ENCODE assay signal across 8 mouse cellular contexts in genomic region chr11:40733339-40734174, GRCm38 (mm10). TPM values are rescaled to one million over a fixed set of nuclear protein-coding genes. Genes with fewer than 3 reads are reported as not detected.
A peak's percentile ranks its signal among the peaks of the same experiment; 100 is the strongest.
DNase-seq lines count a peak whose midpoint lies in the region; ATAC-seq and TF ChIP-seq lines count a peak whose summit lies in the region.

Gene Hmmr, minus strand, starts transcription at chr11:40733422.
Gene Nudcd2, plus strand, starts transcription at chr11:40733667.

- under 1% methylated on average over 52 of the region's 52 CpGs for WGBS in embryonic facial prominence, embryonic 13.5 days
- WGBS in kidney, adult 2 months, result under 1% methylated on average over 52 of the region's 52 CpGs
- under 1% methylated on average over 52 of the region's 52 CpGs for whole genome bisulfite sequencing in limb, embryonic 12.5 days
- under 1% methylated on average over 52 of the region's 52 CpGs for WGBS in midbrain, embryonic 15.5 days
- WGBS in spleen, adult 2 months, result under 1% methylated on average over 52 of the region's 52 CpGs

- H3K27me3 ChIP-seq in embryonic facial prominence, embryonic 13.5 days, result no peaks in the 10 kb centered on the region
- no peaks in the 10 kb centered on the region for H3K27me3 ChIP-seq in kidney, adult 2 months (replicated peaks; ENCODE audit: control insufficient read depth, insufficient read depth, low read length)
- H3K27me3 ChIP-seq in limb, embryonic 12.5 days, result no peaks in the 10 kb centered on the region
- H3K27me3 ChIP-seq in midbrain, embryonic 15.5 days (replicated peaks), result no peaks in the 10 kb centered on the region
- H3K27me3 ChIP-seq in spleen, adult 2 months (ENCODE audit: control insufficient read depth, insufficient read depth, low read length), result no peaks in the 10 kb centered on the region

- peak within 1 kb of the TSS; percentile 88 for H3K27ac ChIP-seq in embryonic facial prominence, embryonic 13.5 days
- H3K27ac ChIP-seq in kidney, adult 2 months (ENCODE audit: insufficient read depth, low read depth, low read length), result peak within 1 kb of the TSS; percentile 71; the same call in 1 of the 2 replicates
- H3K27ac ChIP-seq in limb, embryonic 12.5 days, result peak within 1 kb of the TSS; percentile 92
- H3K27ac ChIP-seq in midbrain, embryonic 15.5 days, result peak within 1 kb of the TSS; percentile 77
- peak within 1 kb of the TSS; percentile 68 for H3K27ac ChIP-seq in spleen, adult 2 months (ENCODE audit: insufficient read depth, low read length)

- DNase-seq in 3134 (ENCODE audit: extremely low read depth, insufficient read length, low spot score), result peak; percentile 85
- DNase-seq in adrenal gland, postnatal 36 days, result peak; percentile 89 to 90
- DNase-seq in heart, adult 18-20 months, result peak; percentile 94 to 97
- peak; percentile 98 for DNase-seq in kidney, adult 2 months
- peak; percentile 86 to 95 for DNase-seq in spleen, adult 2 months (ENCODE audit: low read depth in 1 of 2, low spot score in 2 of 2)

- peak; percentile 26 for TF ChIP-seq POLR2A in kidney, adult 2 months (IDR thresholded peaks at IDR 0.05; ENCODE audit: low read depth, low read length)
- peak; percentile 26; the same call in 1 of the 2 replicates for TF ChIP-seq POLR2A in spleen, adult 2 months (IDR thresholded peaks at IDR 0.05; ENCODE audit: low read depth, low read length)

- no peak for TF ChIP-seq CTCF in kidney, adult 2 months (conservative IDR thresholded peaks at IDR 0.05; ENCODE audit: insufficient read depth, insufficient read length, low read depth, low read length)
- TF ChIP-seq CTCF in spleen, adult 2 months (IDR thresholded peaks at IDR 0.05; ENCODE audit: extremely low read depth, insufficient read depth, insufficient read length, insufficient replicate concordance), result no peak

- peak within 1 kb of the TSS; percentile 94 for H3K4me3 ChIP-seq in embryonic facial prominence, embryonic 13.5 days
- H3K4me3 ChIP-seq in kidney, adult 2 months (ENCODE audit: insufficient read depth, low read depth, low read length), result peak within 1 kb of the TSS; percentile 65
- H3K4me3 ChIP-seq in limb, embryonic 12.5 days (replicated peaks), result peak within 1 kb of the TSS; percentile 86
- peak within 1 kb of the TSS; percentile 65 for H3K4me3 ChIP-seq in midbrain, embryonic 15.5 days
- peak within 1 kb of the TSS; percentile 84 for H3K4me3 ChIP-seq in spleen, adult 2 months (ENCODE audit: extremely low read depth, insufficient read depth, insufficient read length)

- peak; percentile 100 for ATAC-seq in embryonic facial prominence, embryonic 13.5 days (ENCODE audit: insufficient number of reproducible peaks, insufficient read depth, low FRiP score, low TSS enrichment, low read depth)
- ATAC-seq in limb, embryonic 12.5 days (ENCODE audit: insufficient number of reproducible peaks, insufficient read depth, low FRiP score, low TSS enrichment, low read depth), result peak; percentile 98
- ATAC-seq in midbrain, embryonic 15.5 days (replicated peaks), result peak; percentile 99

- peak within 1 kb of the TSS; percentile 79 for H3K4me2 ChIP-seq in embryonic facial prominence, embryonic 13.5 days
- peak within 1 kb of the TSS; percentile 85 for H3K4me2 ChIP-seq in limb, embryonic 12.5 days
- H3K4me2 ChIP-seq in midbrain, embryonic 15.5 days, result peak within 1 kb of the TSS; percentile 79

- peak within 1 kb of the TSS; percentile 94 for H3K9ac ChIP-seq in embryonic facial prominence, embryonic 13.5 days
- H3K9ac ChIP-seq in limb, embryonic 12.5 days (replicated peaks), result peak within 1 kb of the TSS; percentile 95
- peak within 1 kb of the TSS; percentile 75 for H3K9ac ChIP-seq in midbrain, embryonic 15.5 days

- peaks cover 30% of the 10 kb centered on the region for H3K36me3 ChIP-seq in embryonic facial prominence, embryonic 13.5 days
- H3K36me3 ChIP-seq in kidney, adult 2 months (ENCODE audit: control insufficient read depth, insufficient read depth, low read length), result peaks cover 2% of the 10 kb centered on the region
- H3K36me3 ChIP-seq in limb, embryonic 12.5 days, result peaks cover 34% of the 10 kb centered on the region
- H3K36me3 ChIP-seq in midbrain, embryonic 15.5 days (replicated peaks), result peaks cover 11% of the 10 kb centered on the region; the same call in 1 of the 2 replicates
- H3K36me3 ChIP-seq in spleen, adult 2 months (ENCODE audit: control insufficient read depth, insufficient read depth, low read length), result peaks cover 8% of the 10 kb centered on the region

- H3K4me1 ChIP-seq in embryonic facial prominence, embryonic 13.5 days, result peaks cover 27% of the 10 kb centered on the region
- no peaks in the 10 kb centered on the region for H3K4me1 ChIP-seq in kidney, adult 2 months (ENCODE audit: control insufficient read depth, insufficient read depth, low read length)
- peaks cover 24% of the 10 kb centered on the region for H3K4me1 ChIP-seq in limb, embryonic 12.5 days (replicated peaks)
- H3K4me1 ChIP-seq in midbrain, embryonic 15.5 days, result peaks cover 30% of the 10 kb centered on the region
- peaks cover 3% of the 10 kb centered on the region; the same call in 1 of the 2 replicates for H3K4me1 ChIP-seq in spleen, adult 2 months (ENCODE audit: control insufficient read depth, insufficient read depth, insufficient read length)

- H3K9me3 ChIP-seq in embryonic facial prominence, embryonic 13.5 days, result no peaks in the 10 kb centered on the region
- no peaks in the 10 kb centered on the region for H3K9me3 ChIP-seq in limb, embryonic 12.5 days
- H3K9me3 ChIP-seq in midbrain, embryonic 15.5 days, result no peaks in the 10 kb centered on the region

RNA-seq across cellular contexts. Expression of gene Hmmr, which starts in this region (rescaled TPM):
- total RNA-seq in adrenal gland, postnatal 36 days (2021), result 1 to 10 TPM; 2.4 to 2.5 TPM
- polyA plus RNA-seq in embryonic facial prominence, embryonic 13.5 days (2015; fragmentation: Nextera tagmentation; extraction: Ambion mirVana), result 49.7 and 52.0 TPM in 2 replicates
- under 1 TPM; 0.25 to 0.49 TPM for total RNA-seq in heart, adult 18-20 months (2021)
- 0.31 and 0.35 TPM in 2 replicates for polyA plus RNA-seq in kidney, adult 2 months (2012; rRNA removed)
- polyA plus RNA-seq in limb, embryonic 12.5 days (2016; fragmentation: Nextera tagmentation; extraction: Ambion mirVana), result 53.9 and 57.0 TPM in 2 replicates
- polyA plus RNA-seq in midbrain, embryonic 15.5 days (2015; fragmentation: Nextera tagmentation; extraction: Ambion mirVana), result 5.4 and 6.0 TPM in 2 replicates
- 2.6 and 2.9 TPM in 2 replicates for polyA plus RNA-seq in spleen, adult 2 months (2012; rRNA removed)

RNA-seq across cellular contexts. Expression of gene Nudcd2, which starts in this region (rescaled TPM):
- total RNA-seq in adrenal gland, postnatal 36 days (2021), result 10 to 100 TPM; 28.7 to 34.3 TPM
- 161 and 175 TPM in 2 replicates for polyA plus RNA-seq in embryonic facial prominence, embryonic 13.5 days (2015; fragmentation: Nextera tagmentation; extraction: Ambion mirVana)
- total RNA-seq in heart, adult 18-20 months (2021), result 10 to 100 TPM; 14.0 to 16.8 TPM
- polyA plus RNA-seq in kidney, adult 2 months (2012; rRNA removed), result 7.5 and 9.7 TPM in 2 replicates
- 205 and 207 TPM in 2 replicates for polyA plus RNA-seq in limb, embryonic 12.5 days (2016; fragmentation: Nextera tagmentation; extraction: Ambion mirVana)
- polyA plus RNA-seq in midbrain, embryonic 15.5 days (2015; fragmentation: Nextera tagmentation; extraction: Ambion mirVana), result 49.6 and 55.4 TPM in 2 replicates
- polyA plus RNA-seq in spleen, adult 2 months (2012; rRNA removed), result 7.4 TPM in 2 replicates

Comparison
In these comparisons a context has a peak if more than half of its experiments do, and no peak if none do; other contexts are left out.
1. Peak in every context shown above with its lines: DNase-seq, ATAC-seq, H3K4me3 ChIP-seq and H3K27ac ChIP-seq.